Mouse (Mus musculus) layer of hippocampus, adult 8-10 months (tissue): ENCODE data around the gene Erf. TPM values are rescaled to one million over a fixed set of nuclear protein-coding genes. Genes with fewer than 3 reads are reported as not detected.
"Not testable (repeated sequence)": the region's sequence is repeated elsewhere in the genome, so short reads cannot be mapped to it uniquely, and the experiment has no call there.

Experiments
- DNase-seq, 2 experiments: peaks; one replicate each; pipeline ENCODE4 v3.0.0; 2022; ENCODE audit warnings: low spot score in 2 of 2
- total RNA-seq, 4 experiments: library from RNA; stranded (reverse); gene quantifications; 2 replicates each; pipeline ENCODE4 v1.2.4; 2022

Gene Erf
- total RNA-seq, 4 experiments from 2014 or later, result 39.0 to 61.0 (median 49.4) TPM

GRCm38 (mm10) chr7:25267751-25268463 is 17.3 kb upstream of the Erf start:
- peak; percentile 100 for DNase-seq

GRCm38 (mm10) chr7:25267301-25267750 is 16.8 kb upstream of the Erf start, which contains the start of gene Cic:
Cic (plus strand) TSS chr7:25267704.
- DNase-seq, result peak; percentile 99

- peak in 1 of 2 experiments; percentile 14 for DNase-seq
Measured at GRCm38 (mm10) chr7:25266180-25266962, 15.8 kb upstream of the Erf start.

GRCm38 (mm10) chr7:25265743-25266142 is 15.2 kb upstream of the Erf start:
- not testable (repeated sequence) for DNase-seq

GRCm38 (mm10) chr7:25263968-25264870 is 13.7 kb upstream of the Erf start:
- DNase-seq, result no peak

GRCm38 (mm10) chr7:25261896-25262295 is 11.3 kb upstream of the Erf start:
- DNase-seq, result no peak

GRCm38 (mm10) chr7:25251822-25252221 is 1.3 kb upstream of the Erf start:
- DNase-seq, result no peak

GRCm38 (mm10) chr7:25251071-25251791 is 670 bp upstream of the Erf start:
- no peak for DNase-seq

- peak in 1 of 2 experiments; percentile 58 for DNase-seq
Measured at GRCm38 (mm10) chr7:25249314-25250140, 1.0 kb downstream of the Erf start.

GRCm38 (mm10) chr7:25248846-25249313 is 1.7 kb downstream of the Erf start:
- no peak for DNase-seq

- DNase-seq, result peak; percentile 74 to 88
Measured at GRCm38 (mm10) chr7:25248018-25248647, 2.4 kb downstream of the Erf start.

GRCm38 (mm10) chr7:25247498-25247897 is 3.1 kb downstream of the Erf start:
- DNase-seq, result no peak

- DNase-seq, result no peak
Measured at GRCm38 (mm10) chr7:25246759-25247137, 3.8 kb downstream of the Erf start.

GRCm38 (mm10) chr7:25246079-25246758 is 4.3 kb downstream of the Erf start:
- peak; percentile 62 to 71 for DNase-seq

GRCm38 (mm10) chr7:25244562-25245369 is 5.8 kb downstream of the Erf start:
- no peak for DNase-seq

- DNase-seq, result no peak
Measured at GRCm38 (mm10) chr7:25243361-25243760, 7.2 kb downstream of the Erf start.

- peak; percentile 79 to 84 for DNase-seq
Measured at GRCm38 (mm10) chr7:25241062-25241461, 9.5 kb downstream of the Erf start.

- no peak for DNase-seq
Measured at GRCm38 (mm10) chr7:25240631-25241030, 9.9 kb downstream of the Erf start.
